Mouse (Mus musculus) midbrain, embryonic 11.5 days (tissue): Measurements from ENCODE around the gene Ank3. TPM values are rescaled to one million over a fixed set of nuclear protein-coding genes. Genes with fewer than 3 reads are reported as not detected.

Experiments
- ATAC-seq: fragments of 200-750 bp; cut with Nextera tagmentation; 2 replicates; pipeline ENCODE4 v1.8.0; 2017; ENCODE audit warnings: moderate TSS enrichment, moderate library complexity; ENCODE audit not compliant: low FRiP score
- DNase-seq: peaks from one replicate; pipeline ENCODE4 v3.0.0; 2015; ENCODE audit warnings: low spot score; ENCODE audit errors: missing footprints
- H3K27ac ChIP-seq: fragments of 300-500 bp; sonication (generic); 2 replicates; pipeline ENCODE4 v1.5.1; 2014; ENCODE audit warnings: low read depth, low read length
- H3K27me3 ChIP-seq: fragments of 300-500 bp; sonication (generic); 2 replicates; pipeline ENCODE4 v1.6.1; 2014; ENCODE audit warnings: mild to moderate bottlenecking, low read length, moderate library complexity, mixed read lengths; ENCODE audit not compliant: control insufficient read depth, insufficient read depth
- H3K36me3 ChIP-seq: fragments of 300-500 bp; sonication (generic); 2 replicates; pipeline ENCODE4 v1.6.1; 2014; ENCODE audit warnings: mild to moderate bottlenecking, low read length, moderate library complexity, mixed read lengths; ENCODE audit not compliant: control insufficient read depth, insufficient read depth
- H3K4me1 ChIP-seq: fragments of 300-500 bp; sonication (generic); 2 replicates; pipeline ENCODE4 v1.6.1; 2014; ENCODE audit warnings: low read length; ENCODE audit not compliant: control insufficient read depth, insufficient read depth
- H3K4me2 ChIP-seq: fragments of 300-500 bp; sonication (generic); 2 replicates; pipeline ENCODE4 v1.6.1; 2014; ENCODE audit warnings: mild to moderate bottlenecking, moderate library complexity
- H3K4me3 ChIP-seq: fragments of 300-500 bp; sonication (generic); 2 replicates; pipeline ENCODE4 v1.5.1; 2014; ENCODE audit warnings: low read depth, low read length
- H3K9ac ChIP-seq: fragments of 300-500 bp; sonication (generic); 2 replicates; pipeline ENCODE4 v1.6.1; 2014; ENCODE audit warnings: low read length
- H3K9me3 ChIP-seq: fragments of 300-500 bp; sonication (generic); 2 replicates; pipeline ENCODE4 v1.6.1; 2016; ENCODE audit warnings: low read length; ENCODE audit not compliant: control insufficient read depth
- WGBS: fragments of 180-500 bp; shearing (Covaris S2); extraction: QIAGEN DNeasy Blood & Tissue Kit; methylation state at CpG from one replicate; pipeline ENCODE4 v1.1.7; 2014; 5-methylcytosine and 5-hydroxymethylcytosine counted together
- polyA plus RNA-seq: library from polyadenylated mRNA; unstranded; fragments of >200 nt; fragmentation: Nextera tagmentation; extraction: Ambion mirVana; gene quantifications from 2 replicates; pipeline ENCODE4 v1.2.1, GENCODE M21; 2014

Gene Ank3
- polyA plus RNA-seq, 1 experiment from 2014 or later = 58.8 TPM

DNA sequence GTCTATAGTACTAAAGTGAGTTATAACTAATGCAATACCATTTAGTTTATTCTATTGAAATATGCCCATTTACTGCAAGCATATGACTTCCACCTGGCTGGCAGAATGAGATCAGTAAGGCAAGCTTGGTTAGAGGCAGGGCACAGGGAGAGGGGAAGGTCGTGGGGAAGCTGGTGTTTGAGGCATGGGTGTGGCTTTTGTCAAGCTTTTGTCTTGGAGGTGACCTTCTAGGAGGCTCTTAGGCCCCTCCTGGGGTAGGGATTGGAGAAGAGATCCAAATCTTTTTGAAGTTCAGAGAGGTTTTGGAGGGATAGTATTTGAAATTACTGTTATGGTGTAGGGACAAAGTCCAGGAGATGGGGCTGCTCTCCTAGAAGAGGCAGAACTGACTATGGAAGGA, 78.3 kb downstream of the Ank3 start:
- 27% methylated on average over 1 of the region's 1 CpGs for WGBS
- H3K9me3 ChIP-seq = no peaks in the 10 kb centered on the region
- DNase-seq (no peak), ATAC-seq (no peak)
- no peak overlapping the region for H3K9ac ChIP-seq
- no peaks in the 10 kb centered on the region for H3K4me1 ChIP-seq
- H3K27ac ChIP-seq = no peak overlapping the region
- no peaks in the 10 kb centered on the region for H3K36me3 ChIP-seq
- H3K4me3 ChIP-seq = no peak overlapping the region
- H3K27me3 ChIP-seq = no peaks in the 10 kb centered on the region
- H3K4me2 ChIP-seq = no peak overlapping the region

DNA sequence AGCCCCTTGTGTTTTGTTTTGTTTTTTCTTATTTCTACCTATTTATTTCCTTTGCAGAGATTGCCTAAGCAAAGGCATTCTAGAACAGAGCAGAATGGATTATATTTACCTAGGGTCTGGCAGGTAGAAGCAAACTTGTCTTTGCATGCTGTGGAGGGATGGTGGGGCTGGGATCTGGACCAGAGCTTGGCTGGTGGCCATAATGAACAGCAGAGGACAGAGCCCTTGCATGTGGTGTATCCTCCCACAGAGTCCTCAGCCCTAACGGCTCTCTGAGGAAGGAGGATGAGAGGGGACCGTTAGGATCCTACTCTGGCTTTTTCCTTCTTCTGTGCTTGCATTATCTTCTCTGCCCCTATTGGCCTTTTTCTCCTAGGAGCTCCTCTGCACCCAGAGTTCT, 79.1 kb downstream of the Ank3 start:
- H3K9me3 ChIP-seq = no peaks in the 10 kb centered on the region
- DNase-seq = no peak
- H3K4me3 ChIP-seq = no peak overlapping the region
- no peaks in the 10 kb centered on the region for H3K36me3 ChIP-seq
- WGBS = 75% methylated on average over 2 of the region's 2 CpGs
- no peaks in the 10 kb centered on the region for H3K4me1 ChIP-seq
- no peaks in the 10 kb centered on the region for H3K27me3 ChIP-seq
- H3K9ac ChIP-seq = no peak overlapping the region
- ATAC-seq = no peak
- H3K27ac ChIP-seq = no peak overlapping the region
- H3K4me2 ChIP-seq = no peak overlapping the region

DNA sequence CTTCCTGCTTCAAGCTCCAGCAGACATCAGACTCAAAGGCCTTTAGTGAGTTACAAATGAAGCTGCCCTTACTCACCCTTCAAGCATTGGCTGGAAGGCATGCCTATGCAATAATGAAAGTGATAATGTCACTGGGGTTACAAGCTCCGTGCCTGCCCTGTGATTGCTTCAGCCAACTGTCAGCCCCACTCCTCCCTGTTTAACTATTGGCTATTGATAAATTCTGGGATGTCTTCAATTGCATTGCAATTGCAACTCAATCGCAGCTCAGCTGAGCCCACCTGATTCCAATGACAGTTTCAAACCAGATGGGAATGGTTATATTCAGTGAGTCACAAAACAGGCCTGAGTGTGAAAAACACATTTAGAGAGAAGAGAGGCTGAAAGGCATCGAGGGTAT, 80.3 kb downstream of the Ank3 start:
- WGBS = 65% methylated on average over 3 of the region's 3 CpGs
- ATAC-seq = no peak

DNA sequence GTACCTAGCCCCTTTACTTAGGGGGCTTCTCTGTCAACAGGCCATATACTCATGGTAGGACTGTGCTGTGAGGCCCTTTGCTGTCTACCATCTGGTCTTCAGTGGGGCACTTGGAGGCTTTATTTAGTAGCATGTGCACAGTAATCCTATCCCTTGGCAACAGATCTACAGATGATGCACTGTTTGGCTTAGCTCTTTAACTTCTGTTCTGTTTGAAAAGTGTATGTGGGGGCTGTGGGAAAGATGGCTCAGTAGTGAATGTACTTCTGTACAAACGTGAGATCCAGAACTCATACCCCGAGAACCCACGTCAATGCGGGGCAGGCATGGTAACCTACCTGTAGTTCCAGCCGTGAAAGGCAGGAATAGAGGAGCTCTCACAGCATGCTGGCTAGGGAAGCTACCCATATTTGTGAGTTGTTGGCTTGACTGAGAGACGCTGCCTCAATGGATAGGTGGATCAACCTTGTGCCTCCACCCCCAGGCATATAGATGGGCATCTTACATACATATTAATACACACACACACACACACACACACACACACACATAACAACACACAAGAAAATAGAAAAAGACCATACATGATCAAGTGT, 86.7 kb downstream of the Ank3 start:
- Histone ChIP-seq H3K36me3 (no peaks in the 10 kb centered on the region), H3K27me3 (no peaks in the 10 kb centered on the region), H3K4me2 (no peak overlapping the region), H3K27ac (no peak overlapping the region), H3K4me3 (no peak overlapping the region), H3K9me3 (no peaks in the 10 kb centered on the region), H3K9ac (no peak overlapping the region), H3K4me1 (no peaks in the 10 kb centered on the region)
- peak; percentile 67 for DNase-seq
- WGBS = 89% methylated on average over 6 of the region's 6 CpGs
- no peak for ATAC-seq

More for the DNA sequence above, 80.3 kb downstream of the Ank3 start:
- Histone ChIP-seq H3K4me1 (no peaks in the 10 kb centered on the region), H3K27me3 (no peaks in the 10 kb centered on the region), H3K9ac (no peak overlapping the region), H3K9me3 (no peaks in the 10 kb centered on the region), H3K27ac (no peak overlapping the region), H3K4me3 (no peak overlapping the region), H3K4me2 (no peak overlapping the region), H3K36me3 (no peaks in the 10 kb centered on the region)
- DNase-seq = no peak

DNA sequence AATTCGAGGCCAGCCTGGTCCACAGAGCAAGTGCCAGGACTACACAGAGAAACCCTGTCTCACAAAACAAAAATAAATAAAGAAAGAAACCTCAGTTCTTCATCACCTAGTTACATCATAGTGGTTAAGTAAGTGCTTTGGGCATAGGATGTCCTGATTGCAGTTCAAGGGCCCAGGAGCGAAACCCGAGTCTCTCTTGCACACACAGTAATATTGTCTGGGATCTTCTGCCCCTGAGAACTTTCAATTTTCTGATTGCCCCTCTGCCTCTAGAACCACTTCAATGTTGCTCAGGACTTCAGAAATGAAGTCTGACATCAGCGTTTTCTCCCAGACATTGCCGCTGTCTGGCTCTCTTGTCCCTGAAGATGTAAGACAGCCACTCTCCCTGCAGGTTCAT, 91.6 kb downstream of the Ank3 start:
- no peak overlapping the region for H3K27ac ChIP-seq
- no peak for ATAC-seq
- no peaks in the 10 kb centered on the region for H3K4me1 ChIP-seq
- no peaks in the 10 kb centered on the region for H3K9me3 ChIP-seq
- H3K27me3 ChIP-seq = no peaks in the 10 kb centered on the region
- no peak overlapping the region for H3K4me3 ChIP-seq
- H3K9ac ChIP-seq = no peak overlapping the region
- DNase-seq = peak; percentile 74
- no peaks in the 10 kb centered on the region for H3K36me3 ChIP-seq
- WGBS = 87% methylated on average over 5 of the region's 5 CpGs
- no peak overlapping the region for H3K4me2 ChIP-seq

DNA sequence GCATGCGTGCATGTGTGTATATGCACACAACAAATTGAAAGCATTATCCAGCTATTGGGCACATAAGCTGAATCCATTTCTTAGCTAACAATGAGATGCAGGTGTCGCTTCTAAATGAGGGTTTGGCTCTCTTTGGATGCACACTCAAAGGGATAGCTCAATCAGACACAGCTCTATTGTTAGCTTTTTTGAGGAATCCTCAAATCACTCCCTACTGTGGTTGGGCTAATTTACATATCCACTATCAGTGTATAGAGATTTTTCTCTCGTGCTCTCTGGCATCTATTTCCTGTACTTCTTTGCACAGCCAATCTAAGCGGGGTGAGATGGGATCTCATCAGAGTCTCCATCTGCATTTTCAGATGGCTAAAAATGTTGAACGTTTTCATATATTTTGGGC, 93.4 kb downstream of the Ank3 start:
- DNase-seq = no peak
- H3K27ac ChIP-seq = no peak overlapping the region
- 73% methylated on average over 5 of the region's 5 CpGs for WGBS
- no peaks in the 10 kb centered on the region for H3K4me1 ChIP-seq
- no peak overlapping the region for H3K4me2 ChIP-seq
- no peaks in the 10 kb centered on the region for H3K27me3 ChIP-seq
- H3K36me3 ChIP-seq = no peaks in the 10 kb centered on the region
- H3K9ac ChIP-seq = no peak overlapping the region
- no peak for ATAC-seq
- no peak overlapping the region for H3K4me3 ChIP-seq
- no peaks in the 10 kb centered on the region for H3K9me3 ChIP-seq

DNA sequence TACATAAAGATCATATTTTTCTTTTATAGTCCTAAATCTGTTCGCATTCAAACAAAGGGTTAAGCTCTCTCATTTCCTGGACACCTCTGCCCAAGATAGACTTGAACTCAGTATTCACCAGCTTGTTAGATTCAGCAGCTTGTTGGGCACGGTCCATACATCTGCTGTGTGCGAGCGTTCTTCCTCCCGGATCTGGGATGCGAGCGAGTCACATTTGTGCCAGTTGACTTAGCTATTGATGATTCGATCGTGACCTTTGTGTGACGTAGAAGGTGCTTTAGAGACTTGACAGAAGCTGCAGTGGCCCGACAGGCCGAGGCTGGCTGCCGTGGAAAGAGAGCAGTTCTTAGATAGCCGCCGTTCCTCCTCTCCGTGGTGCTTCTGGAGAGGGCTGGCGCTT, 98.8 kb downstream of the Ank3 start:
- Histone ChIP-seq H3K9me3 (no peaks in the 10 kb centered on the region), H3K9ac (no peak overlapping the region), H3K4me3 (no peak overlapping the region), H3K36me3 (no peaks in the 10 kb centered on the region), H3K27me3 (no peaks in the 10 kb centered on the region), H3K4me1 (peaks cover 4% of the 10 kb centered on the region; the same call in 1 of the 2 replicates), H3K27ac (no peak overlapping the region), H3K4me2 (no peak overlapping the region)
- ATAC-seq (no peak), DNase-seq (no peak)
- WGBS = 84% methylated on average over 17 of the region's 17 CpGs

DNA sequence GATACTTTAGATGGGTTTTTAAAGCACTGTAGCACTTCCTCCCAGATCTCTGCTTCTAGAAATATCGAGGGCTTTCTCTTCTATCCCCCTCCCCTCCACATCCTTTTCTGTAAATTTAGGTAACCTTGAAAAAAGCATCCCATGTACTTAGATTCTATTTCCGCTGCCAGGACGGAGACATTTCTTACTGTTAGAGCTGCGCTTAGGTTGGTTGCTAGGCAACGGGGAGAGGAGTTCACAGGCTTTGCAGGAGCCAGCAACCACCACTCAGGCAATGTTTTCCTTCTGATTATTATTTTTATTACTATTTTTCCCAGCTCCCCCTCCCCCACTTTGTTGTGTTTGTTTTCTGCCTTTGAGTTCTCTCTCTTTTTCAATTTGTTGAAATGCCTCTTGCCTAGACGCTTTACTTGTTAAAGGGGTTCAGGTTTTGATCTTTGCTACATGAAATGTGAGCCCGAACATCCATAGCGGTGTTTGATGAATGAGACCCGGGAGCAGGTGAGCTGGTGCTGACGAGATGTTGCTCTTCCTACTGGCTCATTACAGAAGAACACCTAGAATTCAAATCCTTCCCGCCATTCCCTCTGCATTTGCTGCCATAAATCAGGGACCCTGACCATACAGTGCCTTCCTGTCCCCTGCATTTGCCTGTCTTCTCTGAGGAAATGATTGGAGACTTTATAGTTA, 101.7 kb downstream of the Ank3 start:
- 61% methylated on average over 11 of the region's 11 CpGs for WGBS
- Histone ChIP-seq H3K27me3 (no peaks in the 10 kb centered on the region), H3K4me3 (no peak overlapping the region), H3K4me1 (peaks cover 4% of the 10 kb centered on the region; the same call in 1 of the 2 replicates), H3K9me3 (no peaks in the 10 kb centered on the region), H3K9ac (no peak overlapping the region), H3K36me3 (no peaks in the 10 kb centered on the region), H3K27ac (no peak overlapping the region), H3K4me2 (no peak overlapping the region)
- ATAC-seq = no peak
- DNase-seq = no peak

DNA sequence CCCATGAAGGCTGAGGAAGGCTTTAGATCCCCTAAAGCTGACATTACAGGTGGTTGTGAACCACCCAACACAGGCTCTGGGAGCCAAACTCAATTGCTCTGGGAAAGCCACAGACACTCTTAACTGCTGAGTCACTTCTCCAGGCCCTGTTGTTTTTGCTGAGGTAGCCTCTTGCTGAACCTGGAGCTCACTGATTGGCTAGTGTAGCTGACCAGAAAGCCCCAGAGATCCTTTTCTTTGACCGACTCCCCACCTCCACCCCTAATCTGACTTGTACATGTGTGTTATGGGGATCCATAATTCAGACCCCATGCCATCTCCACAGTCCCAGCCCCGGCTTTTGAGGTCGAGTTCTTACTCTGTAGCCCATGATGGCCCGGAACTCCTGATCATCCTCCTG, 105.2 kb downstream of the Ank3 start:
- no peaks in the 10 kb centered on the region for H3K27me3 ChIP-seq
- ATAC-seq (no peak), DNase-seq (no peak)
- no peak overlapping the region for H3K4me2 ChIP-seq
- no peaks in the 10 kb centered on the region for H3K9me3 ChIP-seq
- peaks cover 4% of the 10 kb centered on the region; the same call in 1 of the 2 replicates for H3K4me1 ChIP-seq
- 87% methylated on average over 4 of the region's 4 CpGs for WGBS
- H3K9ac ChIP-seq = no peak overlapping the region
- no peak overlapping the region for H3K27ac ChIP-seq
- H3K36me3 ChIP-seq = no peaks in the 10 kb centered on the region
- H3K4me3 ChIP-seq = no peak overlapping the region
